Mouse (Mus musculus) limb, embryonic 15.5 days (tissue): Measurements from ENCODE around the gene Plekhg3. TPM values are rescaled to one million over a fixed set of nuclear protein-coding genes. Genes with fewer than 3 reads are reported as not detected.

Source experiments
- ATAC-seq: fragments of 200-750 bp; cut with Nextera tagmentation; 2 replicates; pipeline ENCODE4 v1.8.0; 2017; ENCODE audit warnings: low read depth, moderate TSS enrichment; ENCODE audit not compliant: insufficient number of reproducible peaks, low FRiP score, low TSS enrichment
- H3K27ac ChIP-seq: fragments of 300-500 bp; sonication (generic); 2 replicates; pipeline ENCODE4 v1.5.1; 2015; ENCODE audit warnings: moderate library complexity, mild to moderate bottlenecking, inconsistent platforms
- H3K27me3 ChIP-seq: fragments of 300-500 bp; sonication (generic); 2 replicates; pipeline ENCODE4 v1.6.1; 2015; ENCODE audit warnings: inconsistent platforms
- H3K36me3 ChIP-seq: fragments of 300-500 bp; sonication (generic); 2 replicates; pipeline ENCODE4 v1.6.1; 2015; ENCODE audit warnings: inconsistent platforms
- H3K4me1 ChIP-seq: fragments of 300-500 bp; sonication (generic); 2 replicates; pipeline ENCODE4 v1.6.1; 2015; ENCODE audit warnings: inconsistent platforms
- H3K4me2 ChIP-seq: fragments of 300-500 bp; sonication (generic); 2 replicates; pipeline ENCODE4 v1.6.1; 2015; ENCODE audit warnings: mild to moderate bottlenecking, inconsistent platforms
- H3K4me3 ChIP-seq: fragments of 300-500 bp; sonication (generic); 2 replicates; pipeline ENCODE4 v1.5.1; 2015; ENCODE audit warnings: mild to moderate bottlenecking, inconsistent platforms
- H3K9ac ChIP-seq: fragments of 300-500 bp; sonication (generic); 2 replicates; pipeline ENCODE4 v1.6.1; 2015; ENCODE audit warnings: inconsistent platforms
- H3K9me3 ChIP-seq: fragments of 300-500 bp; sonication (generic); 2 replicates; pipeline ENCODE4 v1.6.1; 2016; ENCODE audit warnings: inconsistent platforms
- WGBS: fragments of 180-500 bp; shearing (Covaris S2); methylation state at CpG from one replicate; pipeline ENCODE4 v1.1.7; 2015; 5-methylcytosine and 5-hydroxymethylcytosine counted together
- polyA plus RNA-seq: library from polyadenylated mRNA; unstranded; fragments of >200 nt; fragmentation: Nextera tagmentation; extraction: Ambion mirVana; gene quantifications from 2 replicates; pipeline ENCODE4 v1.2.1, GENCODE M21; 2015

Gene Plekhg3
- polyA plus RNA-seq, 1 experiment from 2014 or later = 8.0 TPM

DNA sequence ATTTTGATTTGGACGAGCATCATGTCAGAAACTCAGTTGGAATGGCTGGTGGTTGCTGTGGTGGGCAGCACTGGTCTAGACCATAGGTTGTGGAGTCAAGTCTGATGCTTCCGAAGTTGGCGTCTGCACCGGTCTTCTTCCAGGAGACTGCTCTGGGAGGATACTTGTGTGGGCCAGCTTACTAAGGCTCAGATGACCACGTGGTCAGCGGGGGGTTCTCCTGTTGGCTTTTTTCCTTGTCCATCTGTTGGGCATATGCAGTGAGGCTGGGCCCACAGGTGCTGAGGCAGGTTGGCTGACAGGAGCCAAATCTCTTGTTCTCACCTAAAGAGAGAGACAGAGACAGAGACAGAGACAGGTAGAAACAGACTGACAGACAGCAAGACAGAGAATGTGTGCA is 44.1 kb downstream of the Plekhg3 start:
- Histone ChIP-seq H3K4me2 (no peak overlapping the region), H3K36me3 (peaks cover 68% of the 10 kb centered on the region), H3K4me1 (peaks cover 6% of the 10 kb centered on the region; the same call in 1 of the 2 replicates), H3K4me3 (no peak overlapping the region), H3K27me3 (no peaks in the 10 kb centered on the region), H3K9ac (no peak overlapping the region), H3K27ac (no peak overlapping the region), H3K9me3 (no peaks in the 10 kb centered on the region)
- no peak for ATAC-seq
- 91% methylated on average over 6 of the region's 6 CpGs for WGBS

DNA sequence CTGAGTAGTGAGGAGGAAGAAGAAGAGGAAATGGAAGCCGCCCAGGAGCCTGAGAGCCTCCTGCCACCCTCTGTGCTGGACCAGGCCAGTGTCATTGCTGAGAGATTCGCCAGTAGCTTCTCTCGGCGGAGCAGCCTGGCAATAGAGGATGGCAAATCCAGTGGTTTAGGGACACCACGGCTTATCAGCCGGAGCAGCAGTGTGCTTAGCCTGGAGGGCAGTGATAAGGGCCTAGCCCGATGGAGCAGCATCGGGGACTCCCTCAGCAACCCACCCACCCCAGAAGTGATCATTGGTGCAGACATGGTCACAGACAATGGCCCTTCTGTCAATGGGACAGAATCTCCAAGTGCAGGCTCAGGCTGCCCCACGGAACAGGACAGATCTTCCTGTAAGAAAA is 45.4 kb downstream of the Plekhg3 start:
- ATAC-seq = no peak
- WGBS = 95% methylated on average over 9 of the region's 9 CpGs
- Histone ChIP-seq H3K27ac (no peak overlapping the region), H3K4me1 (no peaks in the 10 kb centered on the region), H3K4me2 (no peak overlapping the region), H3K9ac (no peak overlapping the region), H3K4me3 (no peak overlapping the region), H3K27me3 (no peaks in the 10 kb centered on the region), H3K9me3 (no peaks in the 10 kb centered on the region), H3K36me3 (peaks cover 70% of the 10 kb centered on the region)

DNA sequence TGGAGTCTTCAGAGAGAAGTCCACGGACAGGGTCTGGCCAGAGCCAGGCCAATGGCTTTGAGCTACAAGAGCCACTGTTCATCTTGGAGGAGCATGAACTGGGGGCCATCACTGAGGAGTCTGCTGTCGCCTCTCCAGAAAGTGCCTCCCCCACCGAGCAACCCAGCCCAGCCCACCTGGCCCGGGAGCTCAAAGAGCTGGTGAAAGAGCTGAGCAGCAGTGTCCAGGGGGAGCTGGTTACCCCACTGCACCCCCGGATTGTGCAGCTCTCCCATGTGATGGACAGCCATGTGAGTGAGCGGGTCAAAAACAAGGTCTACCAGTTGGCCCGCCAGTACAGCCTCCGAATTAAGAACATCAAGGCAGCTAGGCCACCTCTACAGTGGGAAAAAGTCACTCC is 46.1 kb downstream of the Plekhg3 start:
- Histone ChIP-seq H3K4me2 (no peak overlapping the region), H3K36me3 (peaks cover 69% of the 10 kb centered on the region), H3K4me1 (no peaks in the 10 kb centered on the region), H3K27me3 (no peaks in the 10 kb centered on the region), H3K9me3 (no peaks in the 10 kb centered on the region), H3K27ac (no peak overlapping the region), H3K4me3 (no peak overlapping the region), H3K9ac (no peak overlapping the region)
- WGBS = 93% methylated on average over 8 of the region's 8 CpGs
- no peak for ATAC-seq

DNA sequence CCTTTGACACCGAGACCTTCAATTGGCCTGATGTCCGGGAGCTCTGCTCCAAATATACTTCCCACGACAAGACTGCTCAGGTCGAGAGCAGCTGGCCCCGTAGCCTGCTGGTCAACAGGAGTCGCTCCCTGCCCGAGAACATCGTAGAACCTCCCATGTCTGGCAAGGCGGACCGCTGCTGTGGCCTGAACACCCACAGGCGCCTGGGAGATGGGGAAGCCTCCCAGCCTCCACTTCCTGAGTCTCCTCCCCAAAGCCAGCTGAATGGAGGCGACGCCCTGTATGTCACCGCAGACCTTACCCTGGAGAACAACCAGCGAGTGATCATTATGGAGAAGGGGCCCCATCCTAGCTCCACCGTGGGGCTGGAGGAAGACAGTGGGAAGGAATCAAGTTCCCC is 47.2 kb downstream of the Plekhg3 start:
- WGBS = 89% methylated on average over 16 of the region's 16 CpGs
- peaks cover 61% of the 10 kb centered on the region for H3K36me3 ChIP-seq
- no peak for ATAC-seq

DNA sequence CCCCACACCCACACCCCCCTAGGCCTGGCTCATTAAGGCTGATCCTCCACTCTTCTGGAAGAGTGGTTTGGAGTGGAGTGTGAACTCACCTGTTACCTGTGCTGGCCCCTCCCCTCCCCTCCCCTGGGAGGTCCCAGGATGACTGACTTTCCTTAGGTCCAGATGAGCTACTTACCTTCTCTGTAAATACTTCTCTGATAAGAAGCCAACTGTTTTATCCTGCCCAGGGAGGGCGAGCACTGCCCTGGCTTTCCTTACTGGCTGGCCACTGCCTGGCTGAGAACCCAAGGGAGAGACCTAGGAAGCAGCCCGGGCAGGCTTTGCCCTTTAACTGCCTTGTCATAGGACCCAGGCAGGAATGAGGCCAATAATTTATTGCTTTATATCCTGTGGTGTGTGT is 47.8 kb downstream of the Plekhg3 start:
- WGBS = 67% methylated on average over 2 of the region's 2 CpGs
- ATAC-seq = no peak
- H3K4me2 ChIP-seq = no peak overlapping the region
- no peak overlapping the region for H3K4me3 ChIP-seq
- peaks cover 55% of the 10 kb centered on the region for H3K36me3 ChIP-seq
- no peaks in the 10 kb centered on the region for H3K9me3 ChIP-seq
- peaks cover 10% of the 10 kb centered on the region for H3K4me1 ChIP-seq
- no peaks in the 10 kb centered on the region for H3K27me3 ChIP-seq
- H3K9ac ChIP-seq = no peak overlapping the region
- no peak overlapping the region for H3K27ac ChIP-seq

More for the DNA sequence above, 47.2 kb downstream of the Plekhg3 start:
- Histone ChIP-seq H3K4me1 (peaks cover 4% of the 10 kb centered on the region), H3K9ac (no peak overlapping the region), H3K27ac (no peak overlapping the region), H3K4me2 (no peak overlapping the region), H3K4me3 (no peak overlapping the region), H3K27me3 (no peaks in the 10 kb centered on the region), H3K9me3 (no peaks in the 10 kb centered on the region)

DNA sequence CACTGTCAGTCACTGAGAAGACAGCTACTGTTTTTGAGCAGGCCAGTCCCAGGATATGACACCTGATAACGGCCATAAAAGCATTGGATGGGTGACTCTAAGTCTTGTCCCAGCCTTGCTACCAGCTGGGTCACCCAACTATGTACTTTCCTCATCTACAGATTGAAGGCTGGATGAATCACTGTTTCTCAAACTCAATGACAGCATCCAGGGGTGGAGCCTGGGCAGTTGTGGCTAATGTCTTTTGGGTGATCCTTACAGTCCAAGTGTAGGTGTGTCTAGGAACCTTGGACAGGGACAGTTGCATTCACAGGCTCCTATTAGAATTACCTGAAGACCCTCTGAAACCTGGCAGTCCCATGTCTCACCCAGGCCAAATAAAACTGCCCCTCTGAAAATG is 49.1 kb downstream of the Plekhg3 start:
- H3K9me3 ChIP-seq = no peaks in the 10 kb centered on the region
- H3K4me1 ChIP-seq = peaks cover 10% of the 10 kb centered on the region
- WGBS = 72% methylated on average over 1 of the region's 1 CpGs
- no peak overlapping the region for H3K9ac ChIP-seq
- no peak overlapping the region for H3K4me3 ChIP-seq
- no peak for ATAC-seq
- H3K27ac ChIP-seq = no peak overlapping the region
- H3K27me3 ChIP-seq = no peaks in the 10 kb centered on the region
- peaks cover 45% of the 10 kb centered on the region for H3K36me3 ChIP-seq
- H3K4me2 ChIP-seq = no peak overlapping the region

DNA sequence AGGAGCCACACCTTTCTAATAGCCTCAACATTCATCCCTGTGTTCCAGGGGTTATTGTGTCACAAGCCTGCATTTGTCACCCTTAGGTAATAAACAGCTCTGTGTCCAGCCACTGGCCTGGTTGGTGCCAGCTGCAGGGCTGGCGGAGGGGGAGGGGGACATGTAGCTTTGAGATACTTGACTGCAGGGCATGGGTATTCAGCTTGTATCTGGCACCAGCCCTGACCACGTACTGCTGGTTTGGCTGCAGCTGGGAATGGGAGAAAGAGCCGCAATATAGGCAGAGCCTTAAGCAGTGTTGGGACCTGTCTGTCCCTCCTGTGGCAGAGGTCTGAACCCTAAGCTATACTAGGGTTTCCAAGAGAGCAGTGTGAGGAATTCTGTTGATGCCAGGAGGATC is 51.4 kb downstream of the Plekhg3 start:
- Histone ChIP-seq H3K27me3 (no peaks in the 10 kb centered on the region), H3K4me1 (peaks cover 10% of the 10 kb centered on the region), H3K9me3 (no peaks in the 10 kb centered on the region), H3K4me3 (no peak overlapping the region), H3K4me2 (no peak overlapping the region), H3K9ac (no peak overlapping the region), H3K27ac (0 out of 2 replicates have a peak overlapping the region, but pooled peaks have one; percentile 59), H3K36me3 (peaks cover 22% of the 10 kb centered on the region)
- 59% methylated on average over 3 of the region's 3 CpGs for WGBS
- ATAC-seq = no peak

DNA sequence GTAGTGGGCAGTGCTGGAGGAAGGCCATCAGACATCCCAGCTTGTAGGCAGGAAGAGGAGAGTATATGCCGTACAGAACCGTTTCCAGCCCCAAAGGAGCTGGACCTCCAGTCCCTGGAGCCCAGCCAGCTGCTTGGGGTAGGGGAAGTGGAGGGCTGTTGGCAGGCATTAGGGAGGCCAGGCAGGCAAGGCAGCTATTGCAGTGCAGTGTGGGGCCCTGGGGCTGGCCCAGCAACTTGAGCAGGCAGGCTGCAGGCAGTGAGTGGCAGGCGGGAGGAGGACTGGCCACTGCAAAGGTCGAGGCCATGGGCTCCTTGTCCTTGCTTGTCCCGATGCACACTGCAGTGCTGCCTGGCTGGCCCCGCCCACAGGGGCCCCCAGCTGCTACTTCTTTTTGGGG is 52.1 kb downstream of the Plekhg3 start:
- H3K4me3 ChIP-seq = no peak overlapping the region
- WGBS = 23% methylated on average over 6 of the region's 6 CpGs
- peaks cover 10% of the 10 kb centered on the region for H3K4me1 ChIP-seq
- no peaks in the 10 kb centered on the region for H3K27me3 ChIP-seq
- peaks cover 16% of the 10 kb centered on the region for H3K36me3 ChIP-seq
- H3K9me3 ChIP-seq = no peaks in the 10 kb centered on the region
- ATAC-seq = peak; percentile 62
- H3K9ac ChIP-seq = no peak overlapping the region
- peak overlapping the region; percentile 59; the same call in 1 of the 2 replicates for H3K27ac ChIP-seq
- peak overlapping the region; percentile 10; the same call in 1 of the 2 replicates for H3K4me2 ChIP-seq

DNA sequence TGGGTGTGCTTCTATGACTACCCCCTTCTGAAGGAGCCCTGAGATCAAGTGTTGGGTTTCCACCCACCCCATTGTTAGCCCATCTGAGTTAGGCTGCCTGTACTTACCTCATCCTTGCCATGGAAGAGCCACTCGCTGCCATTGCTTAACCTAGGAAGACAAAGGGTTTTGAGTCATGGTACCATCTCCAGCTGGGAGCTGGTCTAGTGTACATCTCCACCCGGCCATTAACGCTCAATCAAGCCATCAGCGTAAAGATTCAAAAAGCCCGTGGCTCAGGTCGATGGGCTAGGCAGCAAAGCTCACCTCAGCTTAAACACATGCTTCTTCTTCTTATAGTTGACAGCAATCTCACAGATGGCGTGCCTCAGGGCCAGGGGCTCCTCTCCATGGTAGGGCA is 52.8 kb downstream of the Plekhg3 start:
- H3K27me3 ChIP-seq = no peaks in the 10 kb centered on the region
- ATAC-seq = no peak
- WGBS = 84% methylated on average over 7 of the region's 7 CpGs
- no peak overlapping the region for H3K4me2 ChIP-seq
- no peaks in the 10 kb centered on the region for H3K9me3 ChIP-seq
- peaks cover 10% of the 10 kb centered on the region for H3K4me1 ChIP-seq
- no peak overlapping the region for H3K27ac ChIP-seq
- H3K4me3 ChIP-seq = no peak overlapping the region
- H3K9ac ChIP-seq = no peak overlapping the region
- peaks cover 10% of the 10 kb centered on the region; the same call in 1 of the 2 replicates for H3K36me3 ChIP-seq

DNA sequence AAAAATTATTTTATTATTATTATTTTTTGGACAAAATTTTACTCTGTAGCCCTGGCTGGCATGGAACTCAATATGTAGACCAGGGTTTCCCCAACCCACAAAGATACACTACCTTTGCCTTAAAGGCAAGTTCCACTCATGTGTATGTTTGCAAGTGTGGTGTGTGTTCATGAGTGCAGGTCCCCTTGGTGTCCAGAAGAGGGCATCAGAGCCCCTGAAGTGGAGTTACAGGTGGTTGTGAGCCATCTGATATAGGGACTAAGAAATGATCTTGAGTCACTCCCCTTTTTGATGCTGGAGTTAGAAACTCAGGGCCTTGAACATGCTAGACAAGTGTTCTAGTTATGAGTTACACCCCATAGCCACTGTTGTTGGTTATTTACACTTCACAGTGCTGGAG is 54.3 kb downstream of the Plekhg3 start:
- H3K4me2 ChIP-seq = no peak overlapping the region
- no peaks in the 10 kb centered on the region for H3K27me3 ChIP-seq
- ATAC-seq = no peak
- no peak overlapping the region for H3K4me3 ChIP-seq
- H3K27ac ChIP-seq = no peak overlapping the region
- H3K36me3 ChIP-seq = peaks cover 2% of the 10 kb centered on the region; the same call in 1 of the 2 replicates
- no peak overlapping the region for H3K9ac ChIP-seq
- no peaks in the 10 kb centered on the region for H3K9me3 ChIP-seq
- H3K4me1 ChIP-seq = peaks cover 21% of the 10 kb centered on the region

DNA sequence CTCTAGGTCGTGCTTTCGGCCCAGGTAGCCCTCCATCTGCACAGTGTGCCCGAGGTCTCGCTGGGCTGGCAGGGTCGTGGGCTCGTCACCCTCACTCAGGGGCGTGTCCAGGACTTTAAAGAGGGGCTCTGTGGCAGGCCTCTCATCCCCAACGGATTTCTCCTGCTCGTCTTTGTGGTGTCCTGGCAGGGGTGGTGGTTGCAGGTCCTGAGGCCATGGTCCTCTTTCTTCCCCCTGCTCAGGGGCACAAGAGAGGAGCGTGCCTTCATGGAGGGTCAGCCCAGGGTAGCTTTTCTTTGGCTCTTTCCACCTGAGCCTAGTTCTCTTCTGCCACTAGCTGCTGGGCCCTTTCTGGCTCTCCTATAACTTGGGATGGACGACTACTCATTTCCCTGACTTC is 56.7 kb downstream of the Plekhg3 start:
- no peak for ATAC-seq
- Histone ChIP-seq H3K36me3 (no peaks in the 10 kb centered on the region), H3K4me2 (no peak overlapping the region), H3K4me3 (no peak overlapping the region), H3K27ac (no peak overlapping the region), H3K27me3 (no peaks in the 10 kb centered on the region), H3K9ac (no peak overlapping the region), H3K4me1 (peaks cover 24% of the 10 kb centered on the region), H3K9me3 (no peaks in the 10 kb centered on the region)
- WGBS = 65% methylated on average over 11 of the region's 11 CpGs

DNA sequence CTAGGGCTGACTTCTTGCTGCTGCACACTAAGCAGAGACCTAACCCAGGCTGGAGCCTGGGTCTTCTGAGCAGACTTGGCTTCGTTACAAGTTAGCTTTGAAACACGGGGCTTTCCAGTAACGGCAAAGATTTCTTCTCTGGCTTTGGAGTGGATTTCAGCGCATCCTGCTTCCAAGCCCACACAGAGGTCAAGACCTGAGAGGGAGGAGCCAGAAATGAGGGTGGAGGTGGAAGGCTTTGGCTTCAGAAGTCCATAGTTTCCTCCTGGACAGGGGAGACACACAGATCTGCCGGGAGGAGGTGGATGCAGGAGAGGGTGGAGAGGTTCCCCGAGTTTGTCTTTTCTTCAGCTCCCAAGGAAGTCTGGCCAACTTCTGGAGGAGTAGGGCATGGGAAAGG is 58.8 kb downstream of the Plekhg3 start:
- H3K27ac ChIP-seq = peak overlapping the region; percentile 47; the same call in 1 of the 2 replicates
- WGBS = 37% methylated on average over 6 of the region's 6 CpGs
- no peaks in the 10 kb centered on the region for H3K27me3 ChIP-seq
- H3K9ac ChIP-seq = no peak overlapping the region
- H3K36me3 ChIP-seq = no peaks in the 10 kb centered on the region
- no peaks in the 10 kb centered on the region for H3K9me3 ChIP-seq
- H3K4me3 ChIP-seq = no peak overlapping the region
- H3K4me1 ChIP-seq = peaks cover 31% of the 10 kb centered on the region
- ATAC-seq = no peak
- no peak overlapping the region for H3K4me2 ChIP-seq

DNA sequence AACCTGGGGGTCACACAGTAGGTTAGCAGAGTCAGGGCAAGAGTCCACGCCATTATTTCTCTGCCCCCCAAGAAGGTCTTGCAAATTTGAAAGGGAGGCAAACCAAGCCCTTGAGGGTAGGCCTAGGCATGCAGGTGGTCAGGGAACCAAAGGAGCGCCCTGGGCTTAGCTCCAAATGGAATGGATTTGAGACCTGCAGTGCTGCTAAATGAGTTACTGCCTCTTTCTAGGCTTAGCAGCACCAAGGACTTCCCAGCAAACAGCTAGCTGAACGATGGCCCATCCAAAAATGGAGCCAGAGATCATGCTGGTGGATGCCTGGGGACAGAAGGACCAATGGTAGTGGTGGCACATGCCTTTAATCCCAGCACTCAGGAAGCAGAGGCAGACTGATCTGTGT is 60.3 kb downstream of the Plekhg3 start:
- no peak for ATAC-seq
- Histone ChIP-seq H3K4me3 (no peak overlapping the region), H3K4me2 (no peak overlapping the region), H3K36me3 (no peaks in the 10 kb centered on the region), H3K27me3 (no peaks in the 10 kb centered on the region), H3K9ac (no peak overlapping the region), H3K27ac (no peak overlapping the region), H3K4me1 (peaks cover 43% of the 10 kb centered on the region), H3K9me3 (no peaks in the 10 kb centered on the region)
- 78% methylated on average over 3 of the region's 3 CpGs for WGBS
